Mouse (Mus musculus) cerebellum, adult 9-11 months (tissue): Measurements from ENCODE around the gene Fkbp15.

ENCODE experiments used
- DNase-seq: peaks from one replicate; pipeline ENCODE4 v3.0.0; 2022

Gene Fkbp15

DNA sequence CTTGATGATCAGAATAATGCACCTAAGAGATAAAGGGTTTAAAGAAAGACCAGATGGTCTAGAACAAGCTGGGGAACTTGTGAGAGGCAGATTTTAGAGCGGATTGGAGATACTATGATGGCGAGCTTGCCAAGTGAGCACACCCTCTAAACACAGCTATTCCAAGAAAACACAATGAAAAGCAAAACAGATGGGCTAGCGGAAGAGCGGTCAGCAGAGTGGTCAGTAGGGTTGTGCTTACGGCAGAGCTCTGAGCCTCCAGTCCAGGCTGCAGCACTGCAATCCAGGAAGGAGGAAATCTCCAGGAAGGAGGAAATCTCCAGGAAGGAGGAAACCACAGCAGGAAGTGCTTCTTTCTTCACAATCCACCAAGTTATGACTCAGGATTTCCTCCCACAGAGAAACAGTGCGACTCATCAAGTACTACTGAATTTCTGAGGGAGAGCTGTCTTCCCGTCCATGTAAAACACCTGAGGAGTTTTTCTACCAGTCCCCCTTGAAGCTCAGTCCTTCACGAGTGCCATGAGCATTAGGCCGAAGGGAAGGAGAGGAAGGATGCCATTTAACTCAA, 46.6 kb downstream of the Fkbp15 start:
- DNase-seq: no peak

DNA sequence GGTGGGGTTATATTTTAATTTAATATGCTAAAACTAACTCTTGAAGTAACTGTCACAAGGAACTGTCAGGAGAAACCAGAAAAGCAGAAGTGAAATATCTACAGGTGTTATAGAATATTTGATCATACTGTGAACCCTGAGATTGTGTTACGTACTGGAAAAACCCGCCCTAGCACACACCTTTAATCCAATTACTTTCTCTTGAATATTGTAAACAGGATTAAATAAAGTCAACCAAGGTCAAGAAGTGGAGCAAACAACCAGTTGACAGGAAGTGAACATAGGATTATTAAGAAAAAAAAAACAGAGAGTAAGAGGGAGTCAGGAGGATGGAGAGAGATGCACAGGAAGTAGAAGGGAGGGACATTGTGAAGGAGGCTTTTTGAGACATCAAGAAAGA, 47.5 kb downstream of the Fkbp15 start:
- no peak for DNase-seq

DNA sequence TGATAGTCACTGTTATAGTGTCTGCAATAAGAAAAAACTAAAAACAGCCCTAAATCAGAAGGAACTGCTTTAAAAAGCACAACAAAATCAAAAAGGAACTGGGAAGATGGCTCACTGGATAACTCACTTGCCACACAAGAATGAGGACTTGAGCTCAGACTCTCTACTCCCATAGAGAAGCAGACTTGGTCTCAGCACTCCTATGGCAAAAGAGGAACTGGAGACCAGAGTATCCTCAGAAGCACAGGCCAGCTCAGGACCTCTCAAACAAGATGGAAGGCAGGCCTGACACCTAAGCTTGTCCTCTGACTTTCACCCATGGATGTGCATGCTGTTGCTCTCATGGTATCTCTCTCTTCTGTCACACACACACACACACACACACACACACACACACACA, 51.9 kb downstream of the Fkbp15 start:
- DNase-seq: no peak

DNA sequence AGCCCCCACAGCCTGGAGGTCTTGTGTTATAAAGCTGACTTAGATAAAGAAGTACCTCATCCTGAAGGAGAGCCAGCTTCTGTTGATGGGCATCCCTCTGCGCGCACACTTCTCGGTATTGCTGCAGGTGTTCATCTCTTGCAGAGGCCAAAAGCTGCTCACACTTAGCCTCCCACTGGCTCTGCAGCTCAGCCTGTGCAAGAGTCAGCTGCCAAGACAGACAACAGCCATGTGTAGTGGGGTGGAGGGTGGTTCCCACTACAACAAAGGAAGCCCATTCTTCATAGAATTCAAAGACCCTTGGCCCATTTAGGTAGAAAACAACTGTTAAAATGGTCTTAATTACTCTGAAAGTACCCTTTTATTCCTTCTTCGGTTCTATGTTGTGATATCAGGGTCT, 53.5 kb downstream of the Fkbp15 start:
- DNase-seq: no peak

DNA sequence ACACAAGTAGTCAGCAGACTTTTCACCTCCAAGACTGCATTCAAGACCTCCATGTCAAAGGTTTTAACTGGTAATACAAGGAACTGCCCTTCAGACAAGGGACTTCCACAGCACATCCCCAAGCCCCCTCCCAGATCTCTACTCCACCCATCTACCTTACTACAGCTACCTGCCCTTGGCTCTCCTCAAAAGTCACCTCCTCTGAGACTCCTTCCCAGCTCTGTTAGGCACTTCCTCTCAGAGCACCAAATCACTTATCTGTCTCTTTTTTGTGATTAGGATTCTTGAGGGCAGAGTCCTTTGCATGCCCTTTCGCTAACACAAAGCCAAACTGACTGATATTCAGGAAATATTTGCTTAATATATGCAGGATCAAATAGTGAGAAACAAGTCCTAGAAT, 54.0 kb downstream of the Fkbp15 start:
- no peak for DNase-seq

DNA sequence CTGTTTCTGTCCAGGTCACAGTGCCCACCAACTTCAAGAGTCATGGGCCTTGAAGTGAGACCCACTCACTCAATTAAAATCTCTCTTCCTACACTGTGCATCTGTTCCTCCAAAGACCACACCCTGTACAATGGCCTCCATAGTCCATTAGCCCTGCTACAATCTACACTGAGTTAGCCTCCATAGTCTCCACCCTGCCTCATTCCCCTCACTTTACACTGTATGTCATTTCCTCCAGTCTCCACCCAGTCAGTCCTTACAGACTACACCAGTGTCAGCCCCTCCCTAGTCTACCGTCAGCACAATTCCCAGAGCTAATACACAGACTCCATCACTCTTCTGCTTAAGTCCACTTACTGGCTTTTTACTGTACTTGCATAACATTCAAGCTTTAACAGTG, 57.1 kb downstream of the Fkbp15 start:
- DNase-seq: no peak

DNA sequence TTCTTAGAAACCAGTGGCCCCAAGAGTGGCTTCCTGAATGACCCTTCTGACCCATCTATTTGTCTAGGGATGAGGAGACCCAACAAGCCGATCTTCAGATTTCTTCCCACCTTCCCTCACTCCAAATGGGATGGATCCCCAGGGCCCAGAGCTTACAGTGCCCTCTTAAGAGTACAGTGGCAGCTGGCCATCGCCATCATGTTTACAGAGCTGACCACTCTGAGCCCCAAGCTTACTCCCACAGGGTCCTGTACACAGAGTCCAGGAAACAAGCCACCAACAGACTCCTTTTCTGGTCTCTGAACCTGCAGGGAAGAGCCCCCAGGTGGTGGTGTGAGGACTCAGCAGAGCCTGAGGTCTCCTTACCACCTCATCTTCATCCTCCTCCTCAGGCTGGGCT, 57.6 kb downstream of the Fkbp15 start:
- DNase-seq: no peak

DNA sequence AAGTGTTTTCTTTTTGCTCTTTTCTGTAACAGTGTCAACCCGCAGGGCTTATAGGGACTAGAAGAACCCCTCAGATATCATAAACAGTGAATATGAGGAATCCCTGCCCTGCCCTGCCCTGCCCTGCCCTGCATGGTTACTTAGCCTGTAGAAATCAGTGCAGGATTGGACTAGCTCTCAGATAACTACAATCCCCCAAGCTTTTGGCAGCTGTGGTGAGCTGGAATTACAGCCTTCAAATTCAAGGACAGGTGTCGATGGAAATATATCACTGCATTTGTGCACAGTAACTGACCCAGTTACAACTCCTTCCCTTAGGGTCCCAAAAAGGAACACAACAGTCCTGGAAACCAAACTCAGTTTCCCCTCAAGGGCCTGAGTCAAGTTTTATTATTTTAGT, 60.3 kb downstream of the Fkbp15 start:
- DNase-seq: no peak

DNA sequence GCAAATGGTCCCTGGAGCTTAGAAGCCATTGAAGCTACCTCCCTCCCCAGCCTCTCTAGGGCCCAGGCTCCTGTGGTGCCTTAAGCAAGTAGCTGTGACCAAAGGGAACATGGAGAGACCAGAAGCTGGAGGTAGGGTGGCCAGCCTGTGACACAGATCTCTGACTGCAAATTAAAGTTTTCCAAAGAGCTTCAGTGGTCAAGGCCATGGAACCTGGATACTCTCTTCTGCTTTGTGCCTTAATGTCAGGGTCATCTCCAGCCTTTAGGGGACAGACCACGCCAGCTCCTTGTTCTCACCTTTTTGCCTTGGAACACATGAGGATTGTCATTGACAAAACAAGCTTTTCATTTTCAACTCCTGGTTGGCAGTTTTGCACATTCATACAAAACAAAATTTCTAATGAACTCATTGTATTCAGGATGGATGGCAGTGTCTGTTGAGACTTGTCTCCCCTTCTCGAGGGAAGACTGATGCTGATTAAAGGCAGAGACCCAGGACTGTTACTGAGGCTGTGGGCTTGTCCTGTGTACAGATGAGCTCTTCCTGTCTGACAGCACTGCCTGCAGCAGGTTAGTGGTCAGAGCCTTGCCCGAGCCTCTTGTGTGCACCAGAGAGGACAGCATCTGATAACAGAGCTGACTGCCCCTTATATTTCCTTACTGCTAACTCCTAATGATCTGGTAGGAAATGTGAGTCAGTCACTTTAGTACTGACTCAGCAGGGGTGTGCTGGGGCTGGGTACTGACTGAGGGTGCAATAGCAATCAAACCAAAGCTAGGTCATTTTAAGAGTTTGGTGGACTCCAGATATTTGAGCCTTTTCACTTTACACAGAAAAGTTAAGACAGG, 62.8 kb downstream of the Fkbp15 start:
- no peak for DNase-seq

DNA sequence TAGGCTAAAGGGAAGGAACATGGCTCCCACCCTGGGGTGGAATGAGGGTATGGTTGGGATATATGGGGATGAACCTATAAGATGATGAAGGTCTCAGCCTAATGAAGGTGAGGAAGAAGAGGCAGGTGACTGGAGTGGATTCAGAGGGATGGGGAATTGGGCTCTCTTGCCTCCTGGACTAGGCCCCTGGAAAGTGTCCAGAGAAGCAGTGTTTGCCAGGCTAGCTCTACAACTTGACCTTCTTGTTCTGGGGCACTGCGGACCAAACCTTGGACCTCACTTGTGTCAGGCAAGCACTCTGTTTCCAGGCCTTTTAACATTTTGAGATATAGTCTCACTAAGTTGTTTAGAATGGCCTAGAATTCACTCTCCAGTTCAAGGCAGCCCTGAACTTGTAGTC, 65.6 kb downstream of the Fkbp15 start:
- DNase-seq: no peak

DNA sequence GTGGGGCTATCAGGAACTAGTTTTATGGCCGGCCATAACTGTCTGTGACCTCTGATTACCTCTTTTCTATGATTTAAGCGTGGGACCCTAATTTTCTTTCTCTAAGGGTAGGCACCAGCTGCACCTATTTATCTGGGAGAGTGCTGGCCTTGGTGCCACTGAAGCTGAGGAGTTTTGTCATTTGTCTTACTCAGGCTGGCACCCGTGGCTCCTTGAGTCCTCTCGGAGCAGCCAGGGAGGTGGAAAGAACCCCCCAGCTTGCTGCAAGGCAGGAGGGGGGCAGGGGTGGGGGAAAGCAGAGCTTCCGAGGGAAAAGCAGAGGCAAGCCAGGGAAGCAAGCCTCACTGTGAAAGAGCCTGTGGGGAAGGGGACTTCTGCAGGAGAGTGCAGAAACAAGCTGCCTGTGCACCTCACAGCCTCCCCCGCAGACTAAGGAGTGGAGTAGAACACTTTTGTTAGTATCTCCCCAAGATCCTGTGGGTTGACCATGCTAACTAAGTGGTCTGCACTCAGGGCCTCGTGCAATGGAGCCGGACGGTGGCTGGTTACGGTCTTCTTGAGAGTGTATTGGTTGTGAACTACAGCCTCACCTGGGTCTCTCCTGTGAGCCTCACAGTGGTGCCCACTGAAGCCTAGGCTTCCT, 67.0 kb downstream of the Fkbp15 start:
- DNase-seq: no peak

DNA sequence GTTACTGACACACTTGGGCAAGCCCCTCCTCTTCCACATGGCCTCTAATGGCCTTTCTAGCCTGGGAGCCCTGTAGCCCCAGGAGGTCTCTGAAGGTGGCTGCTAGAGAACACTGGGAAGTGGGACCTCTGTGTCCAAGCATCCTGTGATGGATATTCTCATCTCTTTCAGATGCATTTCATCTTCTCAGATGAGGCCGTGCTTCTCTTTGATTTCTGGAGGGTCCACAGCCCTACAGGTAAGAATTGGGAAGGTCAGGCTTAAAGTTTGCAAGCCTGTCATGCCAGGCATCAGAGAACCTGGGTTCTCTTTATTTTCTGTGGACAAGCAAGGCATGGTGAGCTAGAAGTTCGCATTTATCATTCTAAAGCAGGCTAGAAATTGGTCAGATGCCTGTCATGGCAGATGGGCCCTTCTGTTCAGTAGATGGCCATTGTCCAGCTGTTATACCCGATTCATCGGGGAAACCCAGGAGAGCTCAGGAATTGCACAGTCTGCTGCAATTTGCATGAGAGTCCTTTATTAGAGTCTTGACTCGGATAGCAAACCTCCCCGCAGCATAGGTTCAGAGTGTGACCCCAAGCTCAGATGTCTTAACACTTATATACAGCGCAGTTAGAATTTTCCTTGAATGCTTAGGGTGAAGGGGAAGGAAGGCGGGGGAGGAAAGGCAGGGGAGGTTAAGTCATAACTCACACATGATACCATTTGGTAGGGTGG, 67.7 kb downstream of the Fkbp15 start:
- DNase-seq: peak; percentile 60

DNA sequence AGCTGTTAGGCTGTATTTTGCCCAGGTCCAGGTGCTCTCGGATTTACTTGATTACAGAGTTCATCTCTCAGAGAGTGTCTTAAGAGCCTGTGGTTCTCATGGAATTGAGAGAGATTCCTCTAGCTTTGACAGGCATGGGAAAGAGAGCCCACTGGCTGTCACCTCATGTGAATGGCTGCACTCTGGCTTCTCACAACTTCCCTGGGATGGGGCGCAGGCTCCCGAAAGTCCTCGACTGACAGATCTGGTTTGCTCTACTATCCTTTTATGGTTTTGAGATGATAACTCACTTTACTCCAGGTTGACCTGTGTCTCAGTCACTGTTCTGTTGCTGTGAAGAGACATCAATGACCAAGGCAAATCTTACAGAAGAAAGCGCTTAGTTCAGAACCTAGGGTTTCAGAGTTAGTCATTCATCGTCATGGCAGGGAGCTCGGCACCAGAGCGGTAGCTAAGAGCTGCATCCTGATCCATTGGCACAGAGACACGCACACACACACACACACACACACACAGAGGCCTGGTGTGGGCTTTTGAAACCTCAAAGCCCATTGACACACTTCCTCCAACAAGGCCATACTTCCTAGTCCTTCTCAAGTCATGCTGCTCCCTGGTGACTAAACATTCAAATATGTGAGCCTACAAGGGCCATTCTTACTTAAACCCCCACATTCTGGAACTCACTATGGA, 69.4 kb downstream of the Fkbp15 start:
- DNase-seq: no peak

DNA sequence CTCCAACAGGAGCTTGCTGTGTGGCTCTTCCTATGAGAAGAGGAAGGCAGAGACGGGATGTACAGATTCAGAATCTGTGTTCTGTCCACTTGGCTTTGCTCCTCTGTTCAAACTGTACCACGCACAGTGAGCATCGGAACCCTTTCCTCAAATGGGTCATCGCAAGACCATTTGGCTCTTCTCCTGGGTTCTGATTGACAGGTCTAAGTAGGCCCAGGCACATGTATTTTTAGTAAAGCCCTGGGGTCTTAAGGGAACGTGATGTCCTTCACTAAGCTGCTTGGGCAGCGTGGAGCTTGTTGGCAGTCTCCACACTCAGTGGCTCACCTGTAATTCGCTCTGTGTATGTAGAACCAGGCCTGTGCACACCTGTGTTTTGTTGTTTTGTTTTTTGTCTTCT, 71.1 kb downstream of the Fkbp15 start:
- DNase-seq: no peak

DNA sequence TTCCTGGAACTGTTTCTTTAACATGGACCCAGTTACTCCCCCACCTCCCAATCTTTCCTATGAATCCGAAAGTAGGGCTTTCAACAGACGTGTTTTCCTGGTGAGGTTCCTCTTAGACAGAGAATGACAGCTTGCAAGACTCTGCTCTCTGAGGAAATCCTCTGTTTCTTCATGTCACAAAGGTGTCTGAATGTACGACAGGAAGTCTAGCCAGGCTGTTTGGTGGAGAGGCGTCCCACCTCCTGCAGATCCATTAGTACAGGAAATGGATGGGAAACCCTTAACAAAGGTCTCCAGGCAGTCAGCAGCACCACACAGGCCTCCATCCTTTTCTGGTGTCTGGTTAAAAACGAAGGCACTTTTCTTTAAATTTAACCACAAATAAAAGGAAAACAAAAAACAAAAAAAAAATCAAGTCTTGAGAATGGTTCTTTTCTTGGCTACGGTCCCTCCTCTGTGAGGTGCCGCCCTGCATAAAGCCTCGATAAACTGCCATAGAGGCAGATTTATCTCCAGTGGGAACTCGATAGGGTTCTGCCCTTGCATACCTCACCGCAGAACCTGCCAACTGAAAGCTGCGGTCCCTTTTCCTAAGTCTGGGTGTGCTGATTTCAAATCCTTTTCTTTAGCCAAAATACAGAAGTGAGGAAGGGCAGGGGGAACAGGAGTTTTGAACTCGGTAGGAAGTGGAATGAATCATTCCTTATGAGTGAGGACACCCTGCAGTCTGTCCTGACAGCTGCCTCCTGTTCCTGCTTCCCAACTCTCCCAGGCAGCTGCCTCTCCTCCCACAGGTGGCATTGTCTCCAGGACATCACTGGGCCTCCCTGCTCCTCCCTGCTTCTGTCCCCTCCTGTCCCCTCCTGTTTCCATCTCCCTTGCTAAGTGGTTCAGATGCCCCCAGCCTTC, 73.1 kb downstream of the Fkbp15 start:
- peak; percentile 48 for DNase-seq

DNA sequence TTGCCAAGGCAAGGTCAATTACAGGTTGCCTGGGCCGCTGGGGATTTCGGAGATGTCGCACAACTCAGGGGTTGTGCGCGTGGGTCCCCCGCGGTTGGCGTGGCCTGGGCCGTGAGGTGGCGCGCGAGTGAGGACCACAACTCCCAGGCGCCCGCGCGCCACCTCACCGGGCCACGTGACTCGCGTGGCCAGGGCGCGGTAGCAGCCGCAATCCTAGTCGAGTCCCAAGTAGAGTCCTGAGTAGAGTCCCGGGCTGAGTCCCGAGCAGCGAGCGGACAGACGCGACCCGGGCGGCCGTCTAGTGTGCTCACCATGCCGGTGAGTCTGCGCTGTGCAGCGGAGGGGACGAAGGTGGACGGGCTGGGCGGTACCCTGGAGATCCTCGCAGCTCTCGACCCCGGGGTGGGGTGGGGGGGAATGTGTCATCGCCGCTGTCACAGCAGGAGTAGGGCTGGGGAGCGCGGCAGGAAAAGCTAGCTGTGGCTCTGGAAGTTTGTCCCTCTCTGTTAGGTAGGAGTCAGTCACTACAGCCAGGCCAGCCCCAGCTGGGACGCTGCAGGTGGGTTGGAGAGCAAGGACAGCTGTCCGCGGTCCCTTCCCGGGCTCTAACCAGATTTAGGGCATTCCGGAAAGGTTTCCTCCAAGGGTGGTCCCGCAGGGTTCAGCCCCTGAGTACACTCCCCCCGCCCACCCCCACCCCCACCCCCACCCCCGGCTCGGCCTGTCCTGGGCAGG, 73.9 kb downstream of the Fkbp15 start:
- peak; percentile 80 for DNase-seq

DNA sequence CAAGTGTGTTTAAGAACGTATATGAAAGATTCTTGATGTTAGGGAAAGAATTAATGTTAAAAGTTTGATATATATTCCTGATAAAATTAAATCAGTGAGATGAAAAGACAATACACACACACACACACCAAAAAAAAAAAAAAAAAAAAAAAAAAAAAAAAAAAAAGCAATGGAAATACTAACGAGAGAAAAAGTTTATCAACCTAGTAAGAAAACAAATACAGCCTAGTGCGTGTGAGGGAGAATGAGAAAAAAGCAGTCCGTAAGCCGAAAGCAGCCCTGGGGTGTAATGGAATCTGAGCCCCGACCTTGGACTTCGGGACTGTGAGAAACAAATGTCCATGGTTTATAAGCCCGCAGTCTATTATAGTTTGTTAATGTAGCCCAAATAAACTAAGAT, 74.8 kb downstream of the Fkbp15 start:
- DNase-seq: no peak

DNA sequence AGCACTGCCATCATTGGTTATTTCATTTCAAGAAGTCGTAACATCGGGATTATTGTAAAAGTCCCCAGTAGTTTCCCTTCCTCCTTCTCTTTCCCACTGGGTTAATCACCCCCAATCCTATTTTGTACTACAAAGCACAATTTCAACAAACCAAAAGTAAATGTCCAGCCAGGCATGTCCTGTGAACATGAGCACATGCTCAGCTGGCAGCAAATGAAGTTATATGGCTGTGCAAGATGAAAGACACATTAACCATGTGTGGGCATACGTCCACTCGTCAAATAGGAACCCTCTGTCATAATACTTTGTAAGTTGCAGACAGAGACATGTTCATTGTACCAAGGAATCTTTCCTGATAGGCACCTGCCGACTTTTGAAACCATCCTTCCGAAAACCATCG, 77.4 kb downstream of the Fkbp15 start:
- DNase-seq: no peak

DNA sequence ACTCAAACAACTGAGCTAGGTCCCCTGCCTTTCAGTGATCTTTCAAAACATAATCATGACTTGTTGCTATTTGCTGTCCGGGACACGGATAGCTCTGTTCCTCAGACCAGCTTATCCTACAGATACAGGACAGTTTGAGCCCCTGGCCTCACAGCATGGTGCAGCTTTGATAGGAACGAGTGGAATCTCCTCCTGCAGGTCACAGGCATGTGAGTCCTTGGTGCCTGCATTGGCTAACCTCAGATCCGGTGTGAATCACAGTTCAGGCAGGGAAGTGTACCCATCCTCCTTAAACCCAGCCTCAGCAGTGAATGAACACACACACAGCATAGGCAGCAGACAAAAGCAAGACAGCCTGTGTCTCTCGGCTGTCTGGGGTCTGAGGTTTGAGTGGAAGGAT, 79.0 kb downstream of the Fkbp15 start:
- no peak for DNase-seq

DNA sequence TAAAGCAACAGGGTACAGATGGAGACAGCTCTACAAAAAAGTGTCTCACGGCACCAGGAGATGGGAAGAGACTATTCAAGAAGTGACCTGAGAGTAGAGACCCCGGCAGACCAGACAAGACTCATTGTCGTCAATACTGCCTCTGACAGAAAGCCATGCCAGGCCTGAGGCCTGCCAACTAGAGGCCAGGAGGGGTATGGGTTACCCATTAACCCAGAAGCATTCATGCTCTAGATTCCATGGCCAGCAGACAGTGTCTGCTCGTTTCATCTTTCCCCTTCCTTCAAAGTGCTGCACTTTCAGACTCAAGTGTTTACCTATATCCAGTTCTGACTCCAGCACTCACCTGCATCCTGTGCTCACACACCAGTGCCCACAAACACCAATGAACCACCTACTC, 82.3 kb downstream of the Fkbp15 start:
- no peak for DNase-seq

DNA sequence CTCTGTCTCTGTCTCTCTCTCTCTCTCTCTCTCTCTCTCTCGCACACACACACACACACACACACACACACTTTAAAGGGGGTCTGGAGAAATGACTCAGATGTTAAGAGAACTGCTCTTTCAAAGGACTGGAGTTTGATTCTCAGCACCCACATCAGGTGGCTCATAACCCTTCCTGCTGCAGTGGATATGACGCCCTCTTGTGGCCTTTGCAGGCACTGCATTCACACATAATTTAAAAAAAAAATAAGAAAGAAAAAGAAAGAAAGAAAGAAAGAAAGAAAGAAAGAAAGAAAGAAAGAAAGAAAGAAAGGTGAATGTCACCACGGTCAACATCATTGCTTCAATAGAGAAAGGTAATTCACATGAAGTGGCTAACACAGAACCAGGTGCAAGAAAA, 83.1 kb downstream of the Fkbp15 start:
- DNase-seq: no peak
